Mouse (Mus musculus) lung, adult 2 months (tissue): ENCODE measurements around the gene Rhot2. TPM values are rescaled to one million over a fixed set of nuclear protein-coding genes. Genes with fewer than 3 reads are reported as not detected.
A peak's percentile ranks its signal among the peaks of the same experiment; 100 is the strongest.
"Not testable (repeated sequence)": the region's sequence is repeated elsewhere in the genome, so short reads cannot be mapped to it uniquely, and the experiment has no call there.

Experiments used
- DNase-seq: peaks from one replicate; pipeline ENCODE4 v3.0.0; 2022
- H3K4me1 ChIP-seq: fragments of 200-500 bp; 2 replicates; pipeline ENCODE4 v1.6.1; 2011; ENCODE audit warnings: low read length; ENCODE audit not compliant: control insufficient read depth, insufficient read depth
- H3K4me3 ChIP-seq: fragments of 200-500 bp; replicated peaks from 2 replicates; pipeline ENCODE3; 2011; ENCODE audit warnings: low read depth, mild to moderate bottlenecking, control low read depth, low read length; ENCODE audit errors: extremely low read depth
- CTCF ChIP-seq: fragments of 200-500 bp; IDR thresholded peaks from 2 replicates; pipeline ENCODE4 v1.5.1; 2011; ENCODE audit warnings: mild to moderate bottlenecking, low read length, control low read depth; ENCODE audit not compliant: insufficient read depth
- POLR2A ChIP-seq: fragments of 200-500 bp; IDR thresholded peaks from 2 replicates; pipeline ENCODE4 v1.6.1; 2011; ENCODE audit warnings: low read depth, mild to moderate bottlenecking, control low read depth, low read length, borderline replicate concordance; ENCODE audit errors: extremely low read depth
- WGBS: fragments of 180-500 bp; shearing (Covaris S2); methylation state at CpG from one replicate; pipeline ENCODE4 v1.1.7; 2018; 5-methylcytosine and 5-hydroxymethylcytosine counted together
- polyA plus RNA-seq: library from polyadenylated mRNA; depleted of rRNA; stranded (reverse); fragments of >200 nt; gene quantifications from 2 replicates; pipeline ENCODE4 v1.2.3, GENCODE M21; 2012

Rhot2 gene
- polyA plus RNA-seq, 1 experiment = 61.2 TPM

DNA sequence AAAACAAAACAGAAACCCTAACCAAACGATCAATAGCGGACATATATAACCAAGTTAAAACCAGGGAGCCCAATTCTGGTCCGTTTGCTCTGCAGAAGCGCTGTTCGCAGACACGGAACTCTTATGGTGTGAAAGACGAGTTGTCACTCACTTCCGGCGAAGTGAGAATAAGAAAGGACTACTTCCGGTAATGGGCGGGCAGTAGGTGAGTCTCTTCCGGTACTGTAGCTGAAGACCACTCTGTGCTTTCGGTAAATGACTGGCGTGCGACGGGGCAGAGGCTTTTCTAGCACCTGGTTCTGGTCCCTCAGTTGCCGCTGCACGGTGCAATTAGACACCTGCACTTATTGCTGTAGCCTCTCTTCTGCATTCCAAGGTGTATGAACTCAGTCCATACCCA lies 21.2 kb downstream of the Rhot2 start, which contains the start of gene Wdr24:
Gene Wdr24 (plus strand): TSS at position 176 of the 400 bp plus-strand sequence.
- H3K4me3 ChIP-seq = peak within 1 kb of the TSS; percentile 76
- WGBS = 0% methylated on average over 18 of the region's 18 CpGs

DNA sequence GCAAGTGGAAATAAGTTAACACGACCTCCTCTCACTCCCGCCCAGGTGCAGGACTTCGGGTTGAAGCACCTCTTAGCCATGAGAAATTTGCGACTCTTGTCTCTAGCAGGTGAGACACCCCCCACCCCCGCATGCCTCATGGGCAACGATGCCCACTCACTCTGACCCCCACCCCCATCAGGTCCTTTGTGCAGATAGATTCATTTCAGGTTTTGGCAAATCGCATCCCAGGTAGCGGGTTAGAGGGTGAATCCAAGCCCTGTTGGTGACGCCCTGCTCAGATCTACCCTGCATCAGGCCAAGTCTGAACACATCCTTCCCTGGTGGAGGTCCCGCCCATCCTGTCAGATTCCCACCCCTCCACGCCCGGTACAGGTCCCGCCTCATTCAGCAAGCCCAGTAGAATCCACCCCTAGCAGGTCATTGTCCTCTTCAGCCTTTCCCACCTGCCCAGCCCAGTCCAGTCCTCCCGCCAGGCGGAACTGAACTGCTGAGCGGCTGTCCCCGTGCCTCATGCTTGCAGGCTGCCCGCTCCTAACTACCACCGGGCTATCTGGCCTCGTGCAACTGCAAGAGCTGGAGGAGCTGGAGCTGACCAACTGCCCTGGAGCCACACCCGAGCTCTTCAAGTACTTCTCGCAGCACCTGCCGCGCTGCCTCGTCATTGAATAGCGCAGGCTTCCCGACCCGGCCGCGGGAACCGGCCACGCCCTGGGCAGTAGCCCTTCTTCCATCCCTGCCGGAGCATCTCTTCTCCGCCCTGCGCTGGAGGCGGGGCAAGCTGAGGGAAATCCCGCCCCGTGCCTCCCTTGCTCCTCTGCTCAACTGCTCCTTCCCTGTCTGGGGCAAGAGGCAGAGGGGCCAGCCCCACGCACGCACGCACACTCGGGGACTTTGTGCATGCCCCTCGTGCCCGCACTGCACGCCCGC lies 25.5 kb downstream of the Rhot2 start:
- peak; percentile 3 for DNase-seq
- TF ChIP-seq CTCF (no peak), POLR2A (no peak)

More for the DNA sequence above, 21.2 kb downstream of the Rhot2 start, which contains the start of gene Wdr24:
- DNase-seq = peak; percentile 77
- H3K4me1 ChIP-seq = peaks cover 9% of the 10 kb centered on the region
- TF ChIP-seq CTCF (no peak), POLR2A (peak; percentile 74; the same call in 1 of the 2 replicates)

DNA sequence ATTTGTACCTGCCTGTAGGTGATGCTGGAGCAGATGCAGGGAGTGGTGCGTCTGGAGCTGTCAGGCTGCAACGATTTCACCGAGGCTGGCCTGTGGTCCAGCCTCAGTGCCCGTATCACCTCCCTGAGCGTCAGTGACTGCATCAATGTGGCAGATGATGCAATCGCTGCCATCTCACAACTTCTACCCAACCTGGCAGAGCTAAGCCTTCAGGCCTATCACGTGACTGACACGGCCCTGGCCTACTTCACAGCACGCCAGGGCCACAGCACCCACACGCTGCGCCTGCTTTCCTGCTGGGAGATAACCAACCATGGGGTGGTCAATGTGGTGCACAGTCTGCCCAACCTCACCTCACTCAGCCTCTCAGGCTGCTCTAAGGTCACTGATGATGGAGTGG lies 27.0 kb downstream of the Rhot2 start:
- no peak overlapping the region for H3K4me3 ChIP-seq
- 79% methylated on average over 11 of the region's 11 CpGs for WGBS
- TF ChIP-seq POLR2A = no peak
- TF ChIP-seq CTCF = no peak
- no peaks in the 10 kb centered on the region for H3K4me1 ChIP-seq
- DNase-seq = no peak

More for the DNA sequence above, 25.5 kb downstream of the Rhot2 start:
- WGBS = 7% methylated on average over 46 of the region's 46 CpGs
- Histone ChIP-seq H3K4me1 (peaks cover 2% of the 10 kb centered on the region; the same call in 1 of the 2 replicates), H3K4me3 (no peak overlapping the region)

DNA sequence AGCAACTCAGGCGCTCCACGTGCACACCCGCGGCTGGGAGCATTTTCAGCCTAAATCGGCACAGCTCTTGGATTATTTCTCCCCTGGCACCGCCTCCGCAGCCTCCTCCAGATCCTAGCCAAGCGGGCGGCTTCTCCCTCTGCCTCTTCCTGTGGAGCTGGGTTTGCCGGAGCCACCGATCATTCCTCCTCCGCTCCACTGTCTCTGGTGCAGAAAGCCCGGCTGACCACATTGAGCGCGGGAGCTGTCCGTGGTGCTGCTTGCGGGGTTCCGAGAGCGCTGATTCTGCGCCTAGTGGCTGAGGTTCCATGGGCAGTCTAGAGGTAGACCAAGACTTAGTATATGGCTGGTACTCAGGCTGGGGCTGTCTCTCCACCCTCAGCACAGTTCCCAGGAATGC lies 31.2 kb downstream of the Rhot2 start:
- no peak for TF ChIP-seq POLR2A
- TF ChIP-seq CTCF = peak; percentile 55
- 2% methylated on average over 20 of the region's 20 CpGs for WGBS
- peak; percentile 66 for DNase-seq
- H3K4me3 ChIP-seq = no peak overlapping the region
- H3K4me1 ChIP-seq = no peaks in the 10 kb centered on the region; the same call in 1 of the 2 replicates

DNA sequence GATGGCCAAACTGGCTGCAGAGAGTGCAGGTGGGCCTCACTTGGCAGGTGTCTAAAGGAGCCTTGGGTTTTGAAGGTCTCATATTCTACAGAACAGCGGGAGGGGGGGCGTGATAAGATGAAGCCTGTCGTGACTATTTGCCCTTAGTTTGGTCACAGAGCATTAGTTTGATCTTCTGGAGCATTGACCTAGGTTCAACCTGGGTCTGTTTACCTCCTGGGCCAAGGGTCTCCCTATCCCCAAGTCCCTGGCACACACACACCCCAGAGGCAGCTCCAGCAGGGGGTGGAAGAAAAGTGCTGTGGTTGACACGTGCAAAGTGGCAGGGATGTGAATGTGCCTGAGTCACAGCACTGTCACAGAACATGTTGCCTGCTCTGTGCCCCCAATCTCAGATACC lies 33.8 kb downstream of the Rhot2 start:
- H3K4me1 ChIP-seq = no peaks in the 10 kb centered on the region; the same call in 1 of the 2 replicates
- WGBS = 66% methylated on average over 4 of the region's 4 CpGs
- H3K4me3 ChIP-seq = no peak overlapping the region
- TF ChIP-seq CTCF = no peak
- no peak for TF ChIP-seq POLR2A
- DNase-seq = no peak

DNA sequence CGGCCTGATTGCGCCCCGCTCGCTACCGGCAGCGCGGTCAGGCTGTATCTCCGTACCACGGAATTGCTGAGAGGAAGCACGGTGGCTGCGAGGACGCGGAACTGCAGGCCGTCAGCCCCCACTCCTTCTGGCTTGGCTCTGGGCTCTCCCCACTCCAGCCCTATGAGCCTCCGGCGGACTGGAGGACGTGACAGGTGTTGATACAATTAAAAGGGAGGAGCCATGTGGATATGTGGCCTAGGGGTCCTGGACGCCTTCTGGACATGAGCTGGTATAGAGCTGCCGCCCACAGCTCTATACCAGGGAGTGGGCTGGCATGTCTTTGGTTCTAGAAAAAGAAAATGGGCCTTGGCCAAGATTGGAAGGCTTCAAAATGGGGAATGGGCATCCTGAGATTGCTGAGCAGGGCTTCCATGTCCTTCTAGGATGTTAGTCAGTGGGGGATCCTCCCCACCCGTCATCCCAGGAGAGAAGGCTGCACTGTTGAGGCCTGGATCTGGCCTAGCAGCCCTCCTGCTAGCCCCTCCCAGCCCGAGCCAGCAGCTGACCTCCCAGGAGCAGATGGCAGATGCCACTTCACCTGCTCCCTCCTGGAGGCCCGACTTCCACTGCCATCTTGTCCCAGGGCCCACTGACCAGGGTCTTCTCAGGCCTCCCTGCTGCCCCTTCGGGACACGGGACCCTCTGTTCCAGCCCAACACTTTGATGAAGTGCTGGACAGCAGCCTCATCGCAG lies 34.9 kb downstream of the Rhot2 start:
- no peak for DNase-seq
- Histone ChIP-seq H3K4me3 (peak overlapping the region; percentile 49), H3K4me1 (no peaks in the 10 kb centered on the region; the same call in 1 of the 2 replicates)
- WGBS = 10% methylated on average over 25 of the region's 25 CpGs
- no peak for TF ChIP-seq CTCF
- no peak for TF ChIP-seq POLR2A

DNA sequence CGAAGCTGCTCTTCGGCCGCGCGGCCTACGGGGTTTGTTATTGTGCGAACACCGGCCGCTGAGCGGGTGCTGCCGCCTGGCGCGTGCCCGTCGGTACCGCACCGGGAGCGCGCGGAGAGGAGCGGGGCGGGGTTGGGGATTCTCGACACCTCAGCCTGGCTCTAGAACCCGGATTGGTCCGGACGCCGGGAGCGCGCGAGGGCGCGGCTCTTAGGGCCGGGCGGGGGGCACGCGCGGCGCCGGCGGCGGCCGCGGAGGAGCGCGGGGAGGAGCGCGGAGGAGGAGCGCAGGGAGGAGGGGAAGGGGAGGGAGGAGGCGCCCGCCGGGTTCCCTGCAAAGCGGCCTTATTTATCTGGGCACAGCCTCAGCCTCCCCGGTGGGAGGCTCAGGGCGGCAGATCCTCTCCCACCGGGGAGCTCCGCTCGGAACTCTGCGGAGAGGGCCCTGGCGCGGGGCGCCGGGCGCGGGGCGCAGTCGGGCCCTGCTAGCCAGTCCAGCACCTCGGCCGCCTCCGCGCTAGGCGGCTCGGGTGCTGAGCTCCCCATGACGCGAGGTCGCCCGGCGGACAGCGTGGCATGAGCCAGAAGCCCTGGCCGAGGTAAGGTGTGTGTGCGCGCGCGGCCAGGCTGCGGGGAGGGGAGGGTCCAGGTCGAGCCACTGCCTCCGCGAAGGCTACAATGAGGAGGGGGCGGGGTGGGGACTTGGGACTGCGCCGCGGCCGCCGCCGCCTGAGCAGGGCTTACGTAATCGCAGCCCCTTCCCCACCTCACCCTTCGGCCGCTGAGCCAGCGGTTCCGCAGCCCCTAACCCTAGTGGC lies 35.7 kb downstream of the Rhot2 start, which contains the start of gene Fbxl16:
Gene Fbxl16 (plus strand): TSS at position 297 of the 817 bp plus-strand sequence.
- peak; percentile 54 for DNase-seq
- 1% methylated on average over 86 of the region's 100 CpGs for WGBS
- Histone ChIP-seq H3K4me3 (peak within 1 kb of the TSS; percentile 58), H3K4me1 (no peaks in the 10 kb centered on the region; the same call in 1 of the 2 replicates)
- TF ChIP-seq CTCF (no peak), POLR2A (no peak)

DNA sequence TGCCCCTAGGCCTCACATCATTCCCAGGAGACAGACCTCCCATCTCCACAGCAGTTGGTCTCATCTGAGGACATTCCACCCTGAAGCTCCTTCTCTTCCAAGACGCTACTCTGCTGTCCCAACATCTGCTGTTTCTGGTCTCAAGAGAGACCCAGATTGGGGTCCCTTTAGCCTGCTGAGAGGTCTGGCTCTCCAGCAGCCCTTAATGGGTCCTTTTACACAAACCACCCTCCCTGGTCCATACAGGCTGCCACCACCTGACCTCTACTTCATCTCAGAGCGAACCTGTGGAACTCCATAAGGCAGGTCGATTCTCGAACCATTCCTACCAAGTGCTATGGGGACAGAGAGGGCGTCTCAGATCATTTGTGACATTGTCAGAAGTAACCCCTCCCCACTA lies 36.6 kb downstream of the Rhot2 start:
- 37% methylated on average over 5 of the region's 5 CpGs for WGBS
- DNase-seq = no peak
- no peaks in the 10 kb centered on the region; the same call in 1 of the 2 replicates for H3K4me1 ChIP-seq
- TF ChIP-seq POLR2A (no peak), CTCF (no peak)
- H3K4me3 ChIP-seq = no peak overlapping the region

DNA sequence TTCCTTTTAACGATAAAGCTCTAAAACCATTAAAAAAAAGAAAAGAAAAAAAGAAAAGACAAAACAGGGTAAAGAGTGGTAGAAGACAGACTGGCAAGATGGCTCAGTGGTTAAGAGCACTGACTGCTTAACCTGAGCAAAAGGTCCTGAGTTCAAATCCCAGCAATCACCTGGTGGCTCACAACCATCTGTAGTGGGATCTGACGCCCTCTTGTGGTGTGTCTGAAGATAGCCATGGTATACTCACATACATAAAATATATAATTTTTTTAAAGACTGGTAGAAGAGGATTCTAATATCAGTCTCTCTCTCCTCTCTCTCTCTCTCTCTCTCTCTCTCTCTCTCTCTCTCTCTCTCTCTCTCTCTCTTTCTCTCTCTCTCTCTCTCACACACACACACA lies 37.2 kb downstream of the Rhot2 start:
- WGBS = 40% methylated on average over 2 of the region's 2 CpGs
- DNase-seq, H3K4me3 ChIP-seq, H3K4me1 ChIP-seq: not testable (repeated sequence)
